Mouse (Mus musculus): ENCODE measurements at regions not wholly inside any gene's neighbourhood (a gene's known extent, or its start where the extent isn't known, plus 50 kb on each side); places are given as distances from the start of the nearest gene placed in this dataset.

- TF ChIP-seq CTCF (IDR thresholded peaks at IDR 0.05; ENCODE audit: extremely low read depth, insufficient read length, insufficient replicate concordance, low read depth, low read length) (no peak), POLR2A (IDR thresholded peaks at IDR 0.05; ENCODE audit: low read depth, low read length) (no peak)
Measured at GRCm38 (mm10) chr9:40611626-40612025, 58.8 kb upstream of the Gm21915 start.
